Mouse (Mus musculus) liver, adult 2 months (tissue): ENCODE data around the gene Tmem196.
"Not testable (repeated sequence)": the region's sequence is repeated elsewhere in the genome, so short reads cannot be mapped to it uniquely, and the experiment has no call there.

Source experiments
- CTCF ChIP-seq: fragments of 200-500 bp; IDR thresholded peaks from 2 replicates; pipeline ENCODE4 v1.5.1; 2011; ENCODE audit warnings: low read depth, low read length, control low read depth
- POLR2A ChIP-seq: fragments of 200-500 bp; IDR thresholded peaks from 2 replicates; pipeline ENCODE4 v1.6.1; 2011; ENCODE audit warnings: low read length, control low read depth; ENCODE audit not compliant: insufficient read depth; ENCODE audit errors: extremely low read depth

- not testable (repeated sequence) for TF ChIP-seq CTCF, POLR2A
These were observed 82.7 kb downstream of the Tmem196 start for GRCm38 (mm10) chr12:120028089-120028959.
